Mouse (Mus musculus) midbrain, embryonic 11.5 days (tissue): Measurements from ENCODE around the gene Akain1. TPM values are rescaled to one million over a fixed set of nuclear protein-coding genes. Genes with fewer than 3 reads are reported as not detected.
A peak's percentile ranks its signal among the peaks of the same experiment; 100 is the strongest.

Experiments used
- ATAC-seq: fragments of 200-750 bp; cut with Nextera tagmentation; 2 replicates; pipeline ENCODE4 v1.8.0; 2017; ENCODE audit warnings: moderate TSS enrichment, moderate library complexity; ENCODE audit not compliant: low FRiP score
- DNase-seq: peaks from one replicate; pipeline ENCODE4 v3.0.0; 2015; ENCODE audit warnings: low spot score; ENCODE audit errors: missing footprints
- H3K27ac ChIP-seq: fragments of 300-500 bp; sonication (generic); 2 replicates; pipeline ENCODE4 v1.5.1; 2014; ENCODE audit warnings: low read depth, low read length
- H3K27me3 ChIP-seq: fragments of 300-500 bp; sonication (generic); 2 replicates; pipeline ENCODE4 v1.6.1; 2014; ENCODE audit warnings: mild to moderate bottlenecking, low read length, moderate library complexity, mixed read lengths; ENCODE audit not compliant: control insufficient read depth, insufficient read depth
- H3K36me3 ChIP-seq: fragments of 300-500 bp; sonication (generic); 2 replicates; pipeline ENCODE4 v1.6.1; 2014; ENCODE audit warnings: mild to moderate bottlenecking, low read length, moderate library complexity, mixed read lengths; ENCODE audit not compliant: control insufficient read depth, insufficient read depth
- H3K4me1 ChIP-seq: fragments of 300-500 bp; sonication (generic); 2 replicates; pipeline ENCODE4 v1.6.1; 2014; ENCODE audit warnings: low read length; ENCODE audit not compliant: control insufficient read depth, insufficient read depth
- H3K4me2 ChIP-seq: fragments of 300-500 bp; sonication (generic); 2 replicates; pipeline ENCODE4 v1.6.1; 2014; ENCODE audit warnings: mild to moderate bottlenecking, moderate library complexity
- H3K4me3 ChIP-seq: fragments of 300-500 bp; sonication (generic); 2 replicates; pipeline ENCODE4 v1.5.1; 2014; ENCODE audit warnings: low read depth, low read length
- H3K9ac ChIP-seq: fragments of 300-500 bp; sonication (generic); 2 replicates; pipeline ENCODE4 v1.6.1; 2014; ENCODE audit warnings: low read length
- H3K9me3 ChIP-seq: fragments of 300-500 bp; sonication (generic); 2 replicates; pipeline ENCODE4 v1.6.1; 2016; ENCODE audit warnings: low read length; ENCODE audit not compliant: control insufficient read depth
- WGBS: fragments of 180-500 bp; shearing (Covaris S2); extraction: QIAGEN DNeasy Blood & Tissue Kit; methylation state at CpG from one replicate; pipeline ENCODE4 v1.1.7; 2014; 5-methylcytosine and 5-hydroxymethylcytosine counted together
- polyA plus RNA-seq: library from polyadenylated mRNA; unstranded; fragments of >200 nt; fragmentation: Nextera tagmentation; extraction: Ambion mirVana; gene quantifications from 2 replicates; pipeline ENCODE4 v1.2.1, GENCODE M21; 2014

Akain1 gene
- polyA plus RNA-seq, 1 experiment from 2014 or later: 0.11 TPM

- H3K4me2 ChIP-seq: no peak overlapping the region
- H3K4me3 ChIP-seq: no peak overlapping the region
- H3K27ac ChIP-seq: no peak overlapping the region
- H3K4me1 ChIP-seq: peaks cover 4% of the 10 kb centered on the region; the same call in 1 of the 2 replicates
- no peaks in the 10 kb centered on the region for H3K9me3 ChIP-seq
- 93% methylated on average over 3 of the region's 3 CpGs for WGBS
- no peak for DNase-seq
- no peaks in the 10 kb centered on the region for H3K36me3 ChIP-seq
- ATAC-seq: no peak
- no peak overlapping the region for H3K9ac ChIP-seq
- no peaks in the 10 kb centered on the region for H3K27me3 ChIP-seq
Observed at GRCm38 (mm10) chr17:69496125-69496524, 57.0 kb downstream of the Akain1 start.

- WGBS: 67% methylated on average over 4 of the region's 4 CpGs
- no peak for DNase-seq
Observed at GRCm38 (mm10) chr17:69497315-69497714, 58.2 kb downstream of the Akain1 start.

GRCm38 (mm10) chr17:69498913-69499312 lies 59.8 kb downstream of the Akain1 start:
- no peak overlapping the region for H3K27ac ChIP-seq
- peaks cover 4% of the 10 kb centered on the region; the same call in 1 of the 2 replicates for H3K4me1 ChIP-seq
- H3K36me3 ChIP-seq: no peaks in the 10 kb centered on the region
- H3K4me3 ChIP-seq: no peak overlapping the region
- ATAC-seq: no peak
- peak; percentile 77 for DNase-seq
- H3K27me3 ChIP-seq: no peaks in the 10 kb centered on the region
- no peaks in the 10 kb centered on the region for H3K9me3 ChIP-seq
- WGBS: 53% methylated on average over 2 of the region's 2 CpGs
- no peak overlapping the region for H3K4me2 ChIP-seq
- H3K9ac ChIP-seq: no peak overlapping the region

More at GRCm38 (mm10) chr17:69497315-69497714, 58.2 kb downstream of the Akain1 start:
- peaks cover 4% of the 10 kb centered on the region; the same call in 1 of the 2 replicates for H3K4me1 ChIP-seq
- no peaks in the 10 kb centered on the region for H3K36me3 ChIP-seq
- ATAC-seq: no peak
- H3K4me2 ChIP-seq: no peak overlapping the region
- no peak overlapping the region for H3K4me3 ChIP-seq
- H3K27me3 ChIP-seq: no peaks in the 10 kb centered on the region
- no peak overlapping the region for H3K27ac ChIP-seq
- no peaks in the 10 kb centered on the region for H3K9me3 ChIP-seq
- no peak overlapping the region for H3K9ac ChIP-seq

DNA sequence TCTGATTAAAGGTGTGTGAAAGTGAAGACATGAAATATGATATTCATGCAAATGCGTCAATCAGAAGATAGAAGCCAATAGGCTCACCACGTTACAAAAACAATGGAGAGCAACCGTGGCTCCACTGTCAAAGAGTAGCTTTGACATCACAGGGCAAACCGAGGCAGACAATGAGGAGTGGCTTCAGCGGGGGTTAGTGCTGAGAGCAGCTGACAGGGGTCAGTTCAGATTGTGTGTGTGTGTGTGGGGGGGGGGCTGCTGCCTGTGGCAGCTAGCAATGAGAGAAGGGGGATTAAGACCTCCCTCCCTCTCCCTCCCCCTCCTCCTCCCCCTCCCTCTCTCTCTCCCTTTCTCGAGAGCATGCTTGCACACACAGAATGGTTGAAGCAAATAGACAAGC lies 60.3 kb downstream of the Akain1 start:
- H3K4me1 ChIP-seq: peaks cover 4% of the 10 kb centered on the region; the same call in 1 of the 2 replicates
- no peak overlapping the region for H3K4me2 ChIP-seq
- H3K36me3 ChIP-seq: no peaks in the 10 kb centered on the region
- H3K4me3 ChIP-seq: no peak overlapping the region
- no peaks in the 10 kb centered on the region for H3K27me3 ChIP-seq
- H3K27ac ChIP-seq: no peak overlapping the region
- WGBS: 18% methylated on average over 6 of the region's 6 CpGs
- no peaks in the 10 kb centered on the region for H3K9me3 ChIP-seq
- ATAC-seq: peak; percentile 93
- peak; percentile 82 for DNase-seq
- no peak overlapping the region for H3K9ac ChIP-seq

GRCm38 (mm10) chr17:69506070-69506469 lies 66.9 kb downstream of the Akain1 start:
- no peaks in the 10 kb centered on the region for H3K4me1 ChIP-seq
- H3K4me3 ChIP-seq: no peak overlapping the region
- H3K9ac ChIP-seq: no peak overlapping the region
- 49% methylated on average over 3 of the region's 3 CpGs for WGBS
- DNase-seq (no peak), ATAC-seq (no peak)
- H3K27me3 ChIP-seq: no peaks in the 10 kb centered on the region
- H3K4me2 ChIP-seq: no peak overlapping the region
- no peak overlapping the region for H3K27ac ChIP-seq
- no peaks in the 10 kb centered on the region for H3K36me3 ChIP-seq
- no peaks in the 10 kb centered on the region for H3K9me3 ChIP-seq

DNA sequence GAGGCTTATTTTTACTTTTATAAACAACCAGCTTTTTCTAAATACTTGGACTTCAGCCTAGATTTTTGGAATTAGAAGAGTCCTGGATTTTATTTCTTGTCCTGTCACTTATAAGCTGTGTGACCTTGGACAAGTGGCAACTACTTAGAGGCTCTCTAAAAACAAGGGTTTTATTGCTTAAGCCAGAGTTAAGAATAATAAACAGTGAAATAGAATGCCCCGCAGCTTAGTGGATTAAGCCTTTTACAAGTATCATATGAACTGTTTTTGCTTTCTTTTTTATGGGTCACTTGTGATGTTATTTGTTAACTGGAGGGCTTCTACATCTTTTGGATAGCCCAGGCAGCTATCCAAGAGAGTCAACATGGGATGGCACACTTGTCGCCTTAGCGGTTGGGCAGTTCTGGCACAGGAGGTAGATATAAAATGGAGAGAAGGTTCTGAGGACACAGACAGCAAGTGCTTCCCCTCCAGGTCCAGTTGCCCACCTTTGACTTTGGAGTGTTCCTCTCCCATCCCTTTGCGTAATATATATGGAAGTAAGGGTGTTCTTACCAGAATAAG lies 77.3 kb downstream of the Akain1 start:
- Histone ChIP-seq H3K27ac (no peak overlapping the region), H3K9ac (no peak overlapping the region), H3K27me3 (no peaks in the 10 kb centered on the region), H3K4me2 (no peak overlapping the region), H3K36me3 (no peaks in the 10 kb centered on the region), H3K9me3 (no peaks in the 10 kb centered on the region), H3K4me1 (no peaks in the 10 kb centered on the region), H3K4me3 (no peak overlapping the region)
- 89% methylated on average over 4 of the region's 4 CpGs for WGBS
- ATAC-seq: no peak
- DNase-seq: no peak

DNA sequence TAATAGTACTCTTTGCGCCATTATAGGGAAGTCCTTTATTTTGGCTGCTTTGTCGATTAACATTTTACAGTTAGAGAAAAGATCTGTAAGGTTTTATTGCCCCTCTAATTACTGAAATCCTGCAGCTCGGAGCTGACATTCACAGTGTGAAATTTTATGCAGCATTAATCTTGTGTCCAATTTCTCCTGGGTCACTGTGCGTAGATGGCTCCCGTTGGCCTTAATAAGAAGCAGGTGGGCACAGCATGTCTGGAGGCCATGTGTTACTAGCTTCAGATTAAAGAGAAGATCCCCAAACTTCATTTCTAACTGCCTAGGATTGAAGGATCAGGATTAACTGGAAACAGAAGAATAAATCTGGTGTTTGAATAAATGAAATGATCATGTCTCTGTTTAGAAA lies 92.3 kb downstream of the Akain1 start:
- no peaks in the 10 kb centered on the region for H3K36me3 ChIP-seq
- no peak overlapping the region for H3K4me3 ChIP-seq
- H3K27me3 ChIP-seq: no peaks in the 10 kb centered on the region
- DNase-seq: no peak
- H3K9me3 ChIP-seq: no peaks in the 10 kb centered on the region
- no peak overlapping the region for H3K27ac ChIP-seq
- 71% methylated on average over 5 of the region's 5 CpGs for WGBS
- H3K4me2 ChIP-seq: no peak overlapping the region
- no peak overlapping the region for H3K9ac ChIP-seq
- ATAC-seq: no peak
- H3K4me1 ChIP-seq: no peaks in the 10 kb centered on the region

Other genes starting within 250 kb of the Akain1 start
- gene Zbtb14, start 56.3 kb upstream of the Akain1 start, polyA plus RNA-seq: 35.7 and 38.3 TPM in 2 replicates